Mouse (Mus musculus) spleen, adult 2 months (tissue): ENCODE data around the gene Gm20379.

Experiments
- CTCF ChIP-seq: fragments of 200-500 bp; IDR thresholded peaks from 2 replicates; pipeline ENCODE4 v1.5.1; 2011; ENCODE audit warnings: mild to moderate bottlenecking, inconsistent platforms; ENCODE audit not compliant: insufficient read depth, insufficient read length, insufficient replicate concordance; ENCODE audit errors: extremely low read depth
- POLR2A ChIP-seq: fragments of 200-500 bp; IDR thresholded peaks from 2 replicates; pipeline ENCODE4 v1.6.1; 2011; ENCODE audit warnings: low read depth, low read length, inconsistent platforms

- no peak for TF ChIP-seq CTCF
- no peak for TF ChIP-seq POLR2A
Observed at GRCm38 (mm10) chr13:92346338-92346737, 40.6 kb downstream of the Gm20379 start.
